Mouse (Mus musculus) right cerebral cortex, postnatal 36 days (tissue): Measurements from ENCODE around the gene Psmb4.
"Not testable (repeated sequence)": the region's sequence is repeated elsewhere in the genome, so short reads cannot be mapped to it uniquely, and the experiment has no call there.

Experiments
- DNase-seq, 2 experiments: peaks; one replicate each; pipeline ENCODE4 v3.0.0; 2022; ENCODE audit warnings: low spot score in 2 of 2, mixed read lengths in 1 of 2

Gene Psmb4

GRCm38 (mm10) chr3:94886316-94887224 is at the start of gene Psmb4:
Gene Psmb4, minus strand, starts transcription at chr3:94886961.
- DNase-seq = peak; percentile 80 to 86

- not testable (repeated sequence) for DNase-seq
Observed at GRCm38 (mm10) chr3:94936147-94936546, 49.4 kb upstream of the Psmb4 start.

DNA sequence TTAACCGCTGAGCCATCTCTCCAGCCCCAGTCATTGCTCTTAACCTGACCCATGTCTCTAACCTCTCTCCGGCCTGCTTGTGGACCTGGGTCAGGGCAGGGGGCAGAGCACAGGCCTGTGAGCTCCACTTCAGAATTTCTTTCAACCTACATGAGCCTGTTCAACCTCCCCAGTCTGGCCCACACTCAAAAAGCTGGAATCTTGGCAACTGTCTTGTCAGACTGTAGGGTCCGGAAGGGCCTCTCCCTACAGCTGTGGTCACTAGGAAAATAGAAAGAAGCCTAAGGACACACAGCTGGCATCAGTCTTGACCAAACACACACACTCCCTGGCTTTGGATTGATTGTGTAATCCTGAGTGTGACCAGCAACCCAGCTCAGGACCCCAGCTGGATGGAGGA is 48.6 kb upstream of the Psmb4 start:
- not testable (repeated sequence) for DNase-seq

GRCm38 (mm10) chr3:94934564-94934963 is 47.8 kb upstream of the Psmb4 start:
- DNase-seq = not testable (repeated sequence)

- DNase-seq = not testable (repeated sequence)
Observed at GRCm38 (mm10) chr3:94933604-94934003, 46.8 kb upstream of the Psmb4 start.

- DNase-seq = peak in 1 of 2 experiments; percentile 43
Observed at GRCm38 (mm10) chr3:94932809-94933564, 46.2 kb upstream of the Psmb4 start, which contains the start of gene Selenbp1. Gene Selenbp1, plus strand, starts transcription at chr3:94933056.

- DNase-seq = not testable (repeated sequence)
Observed at GRCm38 (mm10) chr3:94932279-94932678, 45.5 kb upstream of the Psmb4 start.

- not testable (repeated sequence) for DNase-seq
Observed at GRCm38 (mm10) chr3:94931427-94932082, 44.8 kb upstream of the Psmb4 start.

- DNase-seq = not testable (repeated sequence)
Observed at GRCm38 (mm10) chr3:94930386-94931266, 43.9 kb upstream of the Psmb4 start.

DNA sequence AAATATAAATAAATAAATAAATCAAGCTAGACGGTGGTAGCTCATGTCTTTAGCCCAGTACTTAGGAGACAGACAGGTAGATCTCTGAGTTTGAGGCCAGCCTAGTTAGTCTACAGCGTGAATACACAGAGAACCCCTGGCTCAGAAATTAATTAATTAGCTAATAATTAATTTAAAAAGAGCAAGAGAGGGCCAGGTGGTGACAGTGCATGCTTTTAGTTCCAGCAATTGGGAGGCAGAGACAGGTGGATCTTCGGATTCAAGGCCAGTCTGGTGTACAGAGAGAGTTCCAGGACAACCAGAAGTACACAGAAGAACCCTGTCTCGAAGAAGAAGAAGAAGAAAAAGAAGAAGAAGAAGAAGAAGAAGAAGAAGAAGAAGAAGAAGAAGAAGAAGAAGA is 42.2 kb upstream of the Psmb4 start:
- DNase-seq = not testable (repeated sequence)

- not testable (repeated sequence) for DNase-seq
Observed at GRCm38 (mm10) chr3:94926301-94926736, 39.6 kb upstream of the Psmb4 start.

GRCm38 (mm10) chr3:94924688-94925087 is 37.9 kb upstream of the Psmb4 start:
- no peak for DNase-seq

GRCm38 (mm10) chr3:94922333-94922732 is 35.6 kb upstream of the Psmb4 start:
- DNase-seq = no peak

DNA sequence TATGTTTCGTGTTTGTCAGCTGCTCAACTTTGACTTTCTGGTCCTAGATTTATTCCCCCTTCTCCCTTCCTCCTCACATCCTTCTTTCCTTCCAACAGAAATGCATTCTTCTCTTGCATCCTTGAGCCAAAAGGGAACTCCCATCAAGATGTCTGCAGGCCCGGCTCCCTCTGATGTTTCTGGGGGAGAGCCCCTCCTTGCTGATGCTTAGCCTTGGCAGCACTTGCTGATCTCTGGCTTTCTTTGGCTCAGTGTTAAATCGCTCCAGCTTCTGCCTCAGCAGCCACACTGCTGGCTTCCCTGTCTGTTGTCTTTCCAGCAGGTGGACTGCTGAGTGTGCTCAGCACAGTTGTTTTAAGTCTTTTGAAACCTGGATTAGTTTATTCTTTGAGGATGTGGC is 34.3 kb upstream of the Psmb4 start:
- no peak for DNase-seq

- DNase-seq = no peak
Observed at GRCm38 (mm10) chr3:94918845-94919244, 32.1 kb upstream of the Psmb4 start.

DNA sequence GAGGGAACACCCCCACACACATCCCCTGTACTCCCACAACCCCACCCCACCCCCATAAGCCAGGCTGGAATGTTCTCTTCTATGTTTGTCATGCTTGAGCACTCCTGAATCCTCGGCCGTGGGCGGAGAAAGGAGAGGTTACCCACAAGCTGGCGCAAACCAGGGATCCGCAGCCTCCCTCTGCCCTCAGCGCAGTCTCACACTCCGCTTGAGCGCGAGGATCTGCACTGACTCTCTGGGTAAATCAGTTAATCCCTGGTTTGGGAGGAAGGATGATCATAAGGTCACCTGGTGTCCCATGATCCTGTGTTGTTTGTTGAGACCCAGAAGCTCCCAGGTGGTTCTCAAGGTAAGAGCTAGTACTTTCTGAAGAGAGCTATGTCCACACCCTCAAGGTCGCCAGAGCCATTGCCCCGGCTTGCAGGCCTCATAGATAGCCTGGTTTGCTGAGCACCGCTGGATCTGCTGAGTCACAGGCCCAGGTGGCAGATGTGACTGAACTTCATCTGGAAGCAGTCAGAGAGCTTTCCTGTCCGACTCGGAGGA is 31.1 kb upstream of the Psmb4 start:
- peak in 1 of 2 experiments; percentile 30 for DNase-seq

DNA sequence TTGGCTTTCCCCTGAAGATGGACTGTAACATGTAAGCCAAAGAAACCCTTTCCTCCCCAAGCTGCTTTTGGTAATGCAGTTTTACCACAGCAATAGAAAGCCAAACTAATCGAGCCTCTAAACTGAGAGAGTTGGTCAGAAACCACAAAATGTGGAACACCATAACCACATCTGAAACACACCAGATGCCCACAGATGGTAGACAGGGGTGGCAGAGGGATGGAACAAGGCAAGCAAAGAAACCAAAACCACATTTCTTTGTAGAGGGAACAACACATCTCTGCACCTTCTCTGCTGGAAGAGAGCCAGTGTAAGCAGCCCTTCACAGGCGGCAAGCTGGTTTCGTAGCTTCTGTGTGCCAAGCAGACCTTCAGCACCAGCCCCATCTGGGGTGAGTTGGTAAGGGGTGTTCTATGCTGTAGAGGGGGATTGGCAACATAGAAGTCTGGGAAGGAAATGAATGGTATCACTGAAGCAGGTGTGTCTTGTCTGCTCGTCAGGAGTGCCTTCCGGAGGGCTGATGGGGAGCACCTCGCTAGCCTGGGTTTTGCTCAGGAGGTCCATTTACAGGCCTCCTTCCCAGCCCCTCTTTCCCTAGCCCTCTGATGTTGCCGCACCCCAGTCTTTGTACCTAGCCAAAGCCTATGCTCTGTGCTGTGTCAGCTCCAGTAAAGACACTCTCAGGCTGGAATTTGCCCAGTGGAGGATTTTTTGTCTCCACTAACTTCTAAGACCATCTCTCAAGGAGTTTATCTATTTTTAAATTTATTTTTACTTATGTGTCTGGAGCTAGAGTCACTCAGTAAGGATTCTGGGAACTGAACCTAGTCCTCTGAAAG is 29.4 kb upstream of the Psmb4 start:
- DNase-seq = no peak

DNA sequence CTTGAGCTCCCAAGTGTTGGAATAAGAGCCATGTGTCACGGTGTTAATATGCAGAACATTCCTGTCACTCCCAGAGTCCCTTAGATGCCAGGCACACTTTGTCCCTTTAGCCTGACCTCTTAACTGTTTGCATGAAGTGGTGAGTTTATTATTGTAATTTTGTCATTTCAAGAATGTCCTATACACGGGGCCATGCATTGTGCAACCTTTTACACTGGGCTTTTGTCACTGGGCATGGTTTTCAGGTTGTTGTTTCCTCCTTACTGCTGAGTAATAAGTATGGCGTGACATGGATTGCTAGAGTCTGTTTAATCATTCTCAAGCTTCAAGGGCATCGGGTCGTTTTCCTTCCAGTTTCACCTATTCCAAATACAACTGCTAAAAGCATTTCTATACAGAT is 27.0 kb upstream of the Psmb4 start:
- no peak for DNase-seq

- no peak for DNase-seq
Observed at GRCm38 (mm10) chr3:94911050-94911693, 24.4 kb upstream of the Psmb4 start.
